Mouse (Mus musculus): ENCODE measurements at regions not wholly inside any gene's neighbourhood (a gene's known extent, or its start where the extent isn't known, plus 50 kb on each side); places are given as distances from the start of the nearest gene placed in this dataset.

- DNase-seq (ENCODE audit: low spot score), result no peak
These were observed 113.2 kb upstream of the Thy1 start for GRCm38 (mm10) chr9:43930037-43930404.

GRCm38 (mm10) chr9:43930476-43930875 lies 112.7 kb upstream of the Thy1 start:
- no peak for DNase-seq (ENCODE audit: low spot score)

- no peak for DNase-seq (ENCODE audit: low spot score)
These were observed 109.0 kb upstream of the Thy1 start for GRCm38 (mm10) chr9:43934012-43934690.

GRCm38 (mm10) chr9:43934691-43935064 lies 108.5 kb upstream of the Thy1 start:
- DNase-seq (ENCODE audit: low spot score), result no peak

GRCm38 (mm10) chr9:43939336-43939735 lies 103.8 kb upstream of the Thy1 start:
- DNase-seq (ENCODE audit: low spot score), result no peak

- DNase-seq (ENCODE audit: low spot score), result no peak
These were observed 101.0 kb upstream of the Thy1 start for GRCm38 (mm10) chr9:43942147-43942546.

- DNase-seq (ENCODE audit: low spot score), result no peak
These were observed 99.7 kb upstream of the Thy1 start for GRCm38 (mm10) chr9:43943522-43943921.

- DNase-seq (ENCODE audit: low spot score), result no peak
These were observed 98.1 kb upstream of the Thy1 start for GRCm38 (mm10) chr9:43944816-43945741.

GRCm38 (mm10) chr9:43945997-43946649 lies 97.1 kb upstream of the Thy1 start:
- DNase-seq (ENCODE audit: low spot score), result no peak

- no peak for DNase-seq (ENCODE audit: low spot score)
These were observed 96.1 kb upstream of the Thy1 start for GRCm38 (mm10) chr9:43947089-43947488.

GRCm38 (mm10) chr9:43947490-43948150 lies 95.6 kb upstream of the Thy1 start:
- no peak for DNase-seq (ENCODE audit: low spot score)

- DNase-seq (ENCODE audit: low spot score), result no peak
These were observed 90.1 kb upstream of the Thy1 start for GRCm38 (mm10) chr9:43953128-43953527.

GRCm38 (mm10) chr9:43959541-43959940 lies 83.6 kb upstream of the Thy1 start:
- peak; percentile 26 for DNase-seq (ENCODE audit: low spot score)

GRCm38 (mm10) chr9:43961431-43961830 lies 81.8 kb upstream of the Thy1 start:
- no peak for DNase-seq (ENCODE audit: low spot score)

GRCm38 (mm10) chr9:43965171-43965570 lies 78.0 kb upstream of the Thy1 start:
- DNase-seq (ENCODE audit: low spot score), result no peak

GRCm38 (mm10) chr9:43965811-43966210 lies 77.4 kb upstream of the Thy1 start:
- no peak for DNase-seq (ENCODE audit: low spot score)

GRCm38 (mm10) chr9:43970043-43970795 lies 73.0 kb upstream of the Thy1 start:
- DNase-seq (ENCODE audit: low spot score), result no peak

GRCm38 (mm10) chr9:43970858-43971257 lies 72.3 kb upstream of the Thy1 start:
- no peak for DNase-seq (ENCODE audit: low spot score)

- peak; percentile 23 for DNase-seq (ENCODE audit: low spot score)
These were observed 70.9 kb upstream of the Thy1 start for GRCm38 (mm10) chr9:43972290-43972689.

- DNase-seq (ENCODE audit: low spot score), result no peak
These were observed 67.8 kb upstream of the Thy1 start for GRCm38 (mm10) chr9:43975405-43975804.

GRCm38 (mm10) chr9:43976366-43976765 lies 66.8 kb upstream of the Thy1 start:
- no peak for DNase-seq (ENCODE audit: low spot score)

GRCm38 (mm10) chr9:43977773-43978172 lies 65.4 kb upstream of the Thy1 start:
- no peak for DNase-seq (ENCODE audit: low spot score)

Data from testis, postnatal 14 days (tissue).